Mouse (Mus musculus) MEL (cell line): ENCODE measurements at regions not wholly inside any gene's neighbourhood (a gene's known extent, or its start where the extent isn't known, plus 50 kb on each side); places are given as distances from the start of the nearest gene placed in this dataset.

Experiments
- DNase-seq: peaks from one replicate; pipeline ENCODE4 v3.0.0; 2011; ENCODE audit warnings: low read depth, low spot score
- H3K27ac ChIP-seq: 2 replicates; pipeline ENCODE4 v1.5.1; 2012; ENCODE audit warnings: low read depth, mild to moderate bottlenecking, control low read depth, low read length, moderate library complexity; ENCODE audit not compliant: control insufficient read depth
- H3K27me3 ChIP-seq, 2 experiments: fragments of 150-350 bp in 1 of 2; sonication (generic) in 1 of 2; 2 replicates each; pipeline ENCODE4 v1.6.1; 2012; ENCODE audit warnings: low read length in 2 of 2, mild to moderate bottlenecking in 2 of 2, improper control_type of control experiment in 1 of 2, moderate library complexity in 1 of 2; ENCODE audit not compliant: insufficient read depth in 2 of 2, control insufficient read depth in 1 of 2
- H3K36me3 ChIP-seq, 2 experiments: 2 replicates each; pipeline ENCODE4 v1.6.1; 2012 to 2014; ENCODE audit warnings: low read length in 2 of 2, improper control_type of control experiment in 1 of 2, inconsistent platforms in 1 of 2, mild to moderate bottlenecking in 1 of 2; ENCODE audit not compliant: insufficient read depth in 2 of 2, control insufficient read depth in 1 of 2
- H3K4me1 ChIP-seq, 2 experiments: fragments of 150-350 bp in 1 of 2; sonication (generic) in 1 of 2; 2 replicates each; pipeline ENCODE4 v1.6.1; 2012; ENCODE audit warnings: low read length in 2 of 2, improper control_type of control experiment in 1 of 2, mild to moderate bottlenecking in 1 of 2; ENCODE audit not compliant: insufficient read depth in 2 of 2, control insufficient read depth in 1 of 2
- H3K4me3 ChIP-seq, 2 experiments: fragments of 150-350 bp in 1 of 2; sonication (generic) in 1 of 2; 2 replicates each; pipeline ENCODE4 v1.5.1; 2012; ENCODE audit warnings: low read depth in 2 of 2, low read length in 2 of 2, mild to moderate bottlenecking in 2 of 2, moderate library complexity in 2 of 2, control low read depth in 1 of 2, improper control_type of control experiment in 1 of 2; ENCODE audit not compliant: control insufficient read depth in 1 of 2, insufficient read depth in 1 of 2
- H3K79me2 ChIP-seq: 2 replicates; pipeline ENCODE4 v1.6.1; 2012; ENCODE audit warnings: mild to moderate bottlenecking, low read length, moderate library complexity; ENCODE audit not compliant: control insufficient read depth, poor library complexity, insufficient read depth
- H3K9ac ChIP-seq: 2 replicates; pipeline ENCODE4 v1.6.1; 2012; ENCODE audit warnings: low read depth, mild to moderate bottlenecking, control low read depth, low read length, moderate library complexity; ENCODE audit not compliant: control insufficient read depth, poor library complexity, severe bottlenecking
- H3K9me3 ChIP-seq: fragments of 150-350 bp; sonication (generic); replicated peaks from 2 replicates; pipeline ENCODE4 v1.6.1; 2012; ENCODE audit warnings: mild to moderate bottlenecking, low read length, improper control_type of control experiment, moderate library complexity; ENCODE audit not compliant: insufficient read depth
- BHLHE40 ChIP-seq: IDR thresholded peaks from 2 replicates; pipeline ENCODE4 v1.6.1; 2012; ENCODE audit warnings: low read depth, mild to moderate bottlenecking, inconsistent platforms, low read length, improper control_type of control experiment, borderline replicate concordance
- CHD1 ChIP-seq: IDR thresholded peaks from 2 replicates; pipeline ENCODE4 v1.6.1; 2012; ENCODE audit warnings: low read depth, mild to moderate bottlenecking, inconsistent platforms, low read length, improper control_type of control experiment
- CHD2 ChIP-seq: IDR thresholded peaks from 2 replicates; pipeline ENCODE4 v1.6.1; 2011; ENCODE audit warnings: low read length, improper control_type of control experiment
- ETS1 ChIP-seq: IDR thresholded peaks from 2 replicates; pipeline ENCODE4 v1.6.1; 2012; ENCODE audit warnings: low read depth, mild to moderate bottlenecking, inconsistent platforms, low read length, improper control_type of control experiment, moderate library complexity
- GABPA ChIP-seq: IDR thresholded peaks from 2 replicates; pipeline ENCODE4 v1.6.1; 2012; ENCODE audit warnings: low read depth, mild to moderate bottlenecking, inconsistent platforms, low read length, improper control_type of control experiment, moderate library complexity
- GATA1 ChIP-seq: IDR thresholded peaks from 2 replicates; pipeline ENCODE4 v1.6.1; 2011; ENCODE audit warnings: low read depth, low read length, improper control_type of control experiment
- HCFC1 ChIP-seq: IDR thresholded peaks from 2 replicates; pipeline ENCODE4 v1.6.1; 2012; ENCODE audit warnings: low read depth, mild to moderate bottlenecking, inconsistent platforms, low read length, improper control_type of control experiment, moderate library complexity
- MAFK ChIP-seq: IDR thresholded peaks from 2 replicates; pipeline ENCODE4 v1.6.1; 2011; ENCODE audit warnings: low read depth, mild to moderate bottlenecking, low read length, improper control_type of control experiment, borderline replicate concordance
- MEF2A ChIP-seq: IDR thresholded peaks from 2 replicates; pipeline ENCODE4 v1.6.1; 2014; ENCODE audit warnings: low read depth, mild to moderate bottlenecking, inconsistent platforms, low read length, improper control_type of control experiment; ENCODE audit not compliant: poor library complexity, insufficient replicate concordance, severe bottlenecking; ENCODE audit errors: extremely low read depth
- MXI1 ChIP-seq: IDR thresholded peaks from 2 replicates; pipeline ENCODE4 v1.6.1; 2011; ENCODE audit warnings: mild to moderate bottlenecking, low read depth, low read length, improper control_type of control experiment
- MYC ChIP-seq: IDR thresholded peaks from 2 replicates; pipeline ENCODE4 v1.6.1; 2011; ENCODE audit warnings: low read depth, mild to moderate bottlenecking, low read length, improper control_type of control experiment, moderate library complexity
- NELFE ChIP-seq: IDR thresholded peaks from 2 replicates; pipeline ENCODE4 v1.6.1; 2011; ENCODE audit warnings: low read depth, low read length, improper control_type of control experiment
- POLR2A ChIP-seq, 2 experiments: IDR thresholded peaks; 2 replicates each; pipeline ENCODE4 v1.6.1; 2011 to 2012; ENCODE audit warnings: low read length in 2 of 2, mild to moderate bottlenecking in 2 of 2, control low read depth in 1 of 2, improper control_type of control experiment in 1 of 2, low read depth in 1 of 2, moderate library complexity in 1 of 2; ENCODE audit not compliant: control insufficient read depth in 1 of 2, insufficient read depth in 1 of 2, poor library complexity in 1 of 2
- SIN3A ChIP-seq: IDR thresholded peaks from 2 replicates; pipeline ENCODE4 v1.6.1; 2012; ENCODE audit warnings: low read length, improper control_type of control experiment, inconsistent platforms
- SMC3 ChIP-seq: IDR thresholded peaks from 2 replicates; pipeline ENCODE4 v1.6.1; 2011; ENCODE audit warnings: low read depth, low read length, improper control_type of control experiment
- UBTF ChIP-seq: IDR thresholded peaks from 2 replicates; pipeline ENCODE4 v1.6.1; 2012; ENCODE audit warnings: low read depth, mild to moderate bottlenecking, inconsistent platforms, low read length, improper control_type of control experiment, moderate library complexity, borderline replicate concordance; ENCODE audit not compliant: insufficient read depth
- ZC3H11A ChIP-seq: IDR thresholded peaks from 2 replicates; pipeline ENCODE4 v1.6.1; 2012; ENCODE audit warnings: low read depth, mild to moderate bottlenecking, inconsistent platforms, low read length, improper control_type of control experiment
- ZMIZ1 ChIP-seq: IDR thresholded peaks from 2 replicates; pipeline ENCODE4 v1.6.1; 2012; ENCODE audit warnings: low read depth, mild to moderate bottlenecking, inconsistent platforms, low read length, improper control_type of control experiment, moderate library complexity

GRCm38 (mm10) chr13:35515291-35515690 lies 144.3 kb upstream of the Cdyl start:
- DNase-seq, result no peak
- no peaks in the 10 kb centered on the region for H3K4me1 ChIP-seq
- TF ChIP-seq NELFE (no peak), CHD2 (no peak), POLR2A (IDR thresholded peaks at IDR 0.05; ENCODE audit: control insufficient read depth in 1 of 2, insufficient read depth in 1 of 2, low read depth in 1 of 2, low read length in 2 of 2, poor library complexity in 1 of 2) (no peak), UBTF (no peak), MXI1 (no peak), SMC3 (no peak), GATA1 (no peak), GABPA (no peak), MEF2A (no peak), MAFK (no peak), ZC3H11A (no peak), HCFC1 (no peak), BHLHE40 (no peak), CHD1 (no peak), ETS1 (no peak), MYC (no peak), ZMIZ1 (no peak), SIN3A (no peak)
- no peak overlapping the region for H3K4me3 ChIP-seq
- H3K27me3 ChIP-seq, result no peaks in the 10 kb centered on the region; a peak in 1 of 4 replicates
- H3K27ac ChIP-seq, result no peak overlapping the region
- no peak overlapping the region for H3K9ac ChIP-seq
- no peaks in the 10 kb centered on the region for H3K79me2 ChIP-seq
- no peaks in the 10 kb centered on the region for H3K36me3 ChIP-seq
- H3K9me3 ChIP-seq, result no peaks in the 10 kb centered on the region

GRCm38 (mm10) chr13:35517692-35518091 lies 141.9 kb upstream of the Cdyl start:
- TF ChIP-seq SIN3A (no peak), UBTF (no peak), SMC3 (no peak), MYC (no peak)
- Histone ChIP-seq H3K79me2 (no peaks in the 10 kb centered on the region), H3K9me3 (no peaks in the 10 kb centered on the region), H3K4me3 (no peak overlapping the region), H3K27ac (no peak overlapping the region), H3K27me3 (peaks cover 0 to 3% of the 10 kb centered on the region in 2 experiments; a peak in 2 of 4 replicates), H3K9ac (no peak overlapping the region), H3K4me1 (no peaks in the 10 kb centered on the region), H3K36me3 (no peaks in the 10 kb centered on the region)
- no peak for DNase-seq
